Mouse (Mus musculus) neural tube, embryonic 14.5 days (tissue): ENCODE data around the gene Tollip. TPM values are rescaled to one million over a fixed set of nuclear protein-coding genes. Genes with fewer than 3 reads are reported as not detected.

ENCODE experiments used
- ATAC-seq: fragments of 200-750 bp; cut with Nextera tagmentation; 2 replicates; pipeline ENCODE4 v1.8.0; 2017; ENCODE audit warnings: low read depth, mild to moderate bottlenecking, moderate TSS enrichment, moderate library complexity
- H3K27ac ChIP-seq: fragments of 300-500 bp; sonication (generic); 2 replicates; pipeline ENCODE4 v1.5.1; 2014; ENCODE audit warnings: low read depth, mild to moderate bottlenecking, control low read depth, low read length, moderate library complexity, mixed read lengths
- H3K27me3 ChIP-seq: fragments of 300-500 bp; sonication (generic); 2 replicates; pipeline ENCODE4 v1.6.1; 2014; ENCODE audit warnings: low read length; ENCODE audit not compliant: control insufficient read depth, insufficient read depth
- H3K36me3 ChIP-seq: fragments of 300-500 bp; sonication (generic); 2 replicates; pipeline ENCODE4 v1.6.1; 2014; ENCODE audit warnings: low read length, mixed read lengths; ENCODE audit not compliant: control insufficient read depth, insufficient read depth
- H3K4me1 ChIP-seq: fragments of 300-500 bp; sonication (generic); 2 replicates; pipeline ENCODE4 v1.6.1; 2014; ENCODE audit warnings: low read length; ENCODE audit not compliant: control insufficient read depth, insufficient read depth
- H3K4me2 ChIP-seq: fragments of 300-500 bp; sonication (generic); 2 replicates; pipeline ENCODE4 v1.6.1; 2014; ENCODE audit warnings: mild to moderate bottlenecking, low read depth, low read length, control low read depth
- H3K4me3 ChIP-seq: fragments of 300-500 bp; sonication (generic); 2 replicates; pipeline ENCODE4 v1.5.1; 2014; ENCODE audit warnings: low read depth, low read length, control low read depth, mixed read lengths
- H3K9ac ChIP-seq: fragments of 300-500 bp; sonication (generic); replicated peaks from 2 replicates; pipeline ENCODE4 v1.6.1; 2014; ENCODE audit warnings: low read depth, mild to moderate bottlenecking, control low read depth, low read length, mixed read lengths
- H3K9me3 ChIP-seq: fragments of 300-500 bp; sonication (generic); 2 replicates; pipeline ENCODE4 v1.6.1; 2016; ENCODE audit warnings: low read length; ENCODE audit not compliant: control insufficient read depth
- WGBS: fragments of 180-500 bp; shearing (Covaris S2); extraction: QIAGEN DNeasy Blood & Tissue Kit; methylation state at CpG from one replicate; pipeline ENCODE4 v1.1.7; 2014; 5-methylcytosine and 5-hydroxymethylcytosine counted together
- polyA plus RNA-seq: library from polyadenylated mRNA; unstranded; fragments of >200 nt; fragmentation: Nextera tagmentation; extraction: Ambion mirVana; gene quantifications from 2 replicates; pipeline ENCODE4 v1.2.1, GENCODE M21; 2014

The Tollip gene
- polyA plus RNA-seq, 1 experiment from 2014 or later = 69.2 TPM

DNA sequence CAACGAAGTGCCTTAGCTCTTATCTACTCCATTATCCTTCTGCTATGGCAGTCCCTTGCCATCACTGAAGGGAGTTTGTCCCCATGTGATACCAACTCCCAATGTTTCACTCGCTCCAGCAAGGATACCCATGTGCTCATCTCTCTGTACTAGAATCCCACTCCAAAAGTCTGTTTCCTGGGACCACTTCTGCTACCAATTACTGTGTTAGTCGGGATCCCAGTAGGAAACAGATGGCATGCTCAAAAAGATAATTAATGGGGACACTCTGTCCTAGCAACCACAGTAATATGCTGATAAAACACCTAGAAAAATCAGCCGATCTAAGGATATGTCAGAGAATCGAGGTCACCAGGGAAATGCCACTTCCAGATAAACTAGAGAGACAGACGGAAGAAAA lies 9.7 kb downstream of the Tollip start:
- Histone ChIP-seq H3K36me3 (no peaks in the 10 kb centered on the region), H3K4me1 (no peaks in the 10 kb centered on the region), H3K27me3 (no peaks in the 10 kb centered on the region; the same call in 1 of the 2 replicates), H3K9ac (no peak overlapping the region), H3K4me2 (no peak overlapping the region), H3K27ac (no peak overlapping the region), H3K9me3 (no peaks in the 10 kb centered on the region), H3K4me3 (no peak overlapping the region)
- no peak for ATAC-seq
- 70% methylated on average over 6 of the region's 6 CpGs for WGBS

DNA sequence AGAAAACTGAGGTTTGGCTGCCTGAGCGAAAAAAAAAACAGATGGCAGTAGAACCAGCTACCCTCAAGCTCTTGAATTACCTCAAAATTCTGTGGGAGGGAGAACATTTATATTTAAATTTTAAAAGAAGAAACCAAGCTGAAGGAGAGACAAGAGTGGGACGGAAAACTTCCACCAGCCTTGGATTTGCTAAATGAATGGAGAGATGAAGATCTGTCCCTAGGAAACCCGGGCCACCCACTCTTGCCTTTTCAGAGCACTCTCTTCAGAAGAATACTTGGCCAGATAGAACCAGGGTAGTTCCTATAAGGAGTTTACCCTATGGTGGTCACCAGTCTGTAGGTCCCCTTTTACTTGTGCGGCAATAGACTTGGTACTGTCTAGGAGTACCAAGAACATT lies 15.5 kb downstream of the Tollip start:
- no peak for ATAC-seq
- H3K4me1 ChIP-seq = peaks cover 25% of the 10 kb centered on the region
- H3K4me2 ChIP-seq = peak overlapping the region; percentile 48
- no peaks in the 10 kb centered on the region for H3K9me3 ChIP-seq
- peak overlapping the region; percentile 78 for H3K9ac ChIP-seq
- H3K4me3 ChIP-seq = peak overlapping the region; percentile 87
- H3K36me3 ChIP-seq = no peaks in the 10 kb centered on the region
- no peaks in the 10 kb centered on the region; the same call in 1 of the 2 replicates for H3K27me3 ChIP-seq
- peak overlapping the region; percentile 88 for H3K27ac ChIP-seq
- WGBS = 65% methylated on average over 4 of the region's 4 CpGs

DNA sequence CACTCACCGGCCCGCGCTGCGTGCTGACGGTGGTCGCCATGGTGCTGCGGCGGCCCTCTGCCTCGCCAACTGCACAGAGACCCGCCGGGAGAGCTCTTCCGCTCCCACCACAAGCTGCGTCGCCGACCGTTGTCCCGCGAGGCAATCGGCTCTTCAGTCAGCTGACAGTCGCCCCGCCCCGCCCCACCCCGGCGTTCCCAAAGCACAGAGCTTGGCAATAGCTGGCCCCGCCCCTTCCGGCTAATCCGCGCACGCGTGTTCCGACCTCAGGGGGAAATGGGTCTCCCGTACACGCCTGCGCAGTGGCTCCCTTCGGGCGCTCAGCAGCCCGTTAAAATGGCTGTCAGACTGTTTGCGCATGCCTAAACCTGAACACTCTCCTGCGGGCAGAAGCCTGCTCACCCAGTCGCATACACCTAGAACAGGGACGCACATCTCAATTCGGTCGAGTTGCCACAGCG lies 16.0 kb downstream of the Tollip start:
- H3K4me3 ChIP-seq = peak overlapping the region; percentile 87
- WGBS = under 1% methylated on average over 38 of the region's 44 CpGs

DNA sequence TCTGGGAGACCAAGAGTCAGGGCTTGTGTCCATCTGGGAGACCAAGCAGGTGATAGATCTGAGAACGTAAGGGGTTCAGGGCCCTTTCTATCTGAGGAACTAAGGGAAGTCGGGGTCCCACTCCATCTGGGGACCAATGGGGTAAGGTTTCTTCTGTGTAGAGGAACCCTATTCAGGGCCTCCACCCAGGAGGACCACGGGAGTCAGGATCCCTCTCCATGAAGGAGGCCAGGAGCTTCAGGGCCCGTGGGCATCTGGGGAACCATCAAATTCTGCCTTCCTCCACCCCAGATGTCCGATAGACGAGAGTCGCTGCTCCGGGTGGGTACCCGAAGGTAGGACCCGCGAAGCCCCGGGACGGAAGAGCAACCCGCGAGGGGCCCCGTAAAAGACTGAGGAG lies 16.5 kb downstream of the Tollip start:
- ATAC-seq = peak; percentile 47
- H3K9ac ChIP-seq = peak overlapping the region; percentile 78
- H3K36me3 ChIP-seq = no peaks in the 10 kb centered on the region
- peak overlapping the region; percentile 70 for H3K4me2 ChIP-seq
- H3K27me3 ChIP-seq = no peaks in the 10 kb centered on the region; the same call in 1 of the 2 replicates
- H3K4me3 ChIP-seq = peak overlapping the region; percentile 87
- H3K27ac ChIP-seq = peak overlapping the region; percentile 76
- H3K4me1 ChIP-seq = peaks cover 25% of the 10 kb centered on the region
- WGBS = 1% methylated on average over 16 of the region's 16 CpGs
- H3K9me3 ChIP-seq = no peaks in the 10 kb centered on the region

More for the DNA sequence above, 16.0 kb downstream of the Tollip start:
- peak; percentile 96 for ATAC-seq
- Histone ChIP-seq H3K27me3 (no peaks in the 10 kb centered on the region; the same call in 1 of the 2 replicates), H3K4me1 (peaks cover 25% of the 10 kb centered on the region), H3K27ac (peak overlapping the region; percentile 88), H3K9ac (peak overlapping the region; percentile 78), H3K4me2 (peak overlapping the region; percentile 70), H3K9me3 (no peaks in the 10 kb centered on the region), H3K36me3 (no peaks in the 10 kb centered on the region)

DNA sequence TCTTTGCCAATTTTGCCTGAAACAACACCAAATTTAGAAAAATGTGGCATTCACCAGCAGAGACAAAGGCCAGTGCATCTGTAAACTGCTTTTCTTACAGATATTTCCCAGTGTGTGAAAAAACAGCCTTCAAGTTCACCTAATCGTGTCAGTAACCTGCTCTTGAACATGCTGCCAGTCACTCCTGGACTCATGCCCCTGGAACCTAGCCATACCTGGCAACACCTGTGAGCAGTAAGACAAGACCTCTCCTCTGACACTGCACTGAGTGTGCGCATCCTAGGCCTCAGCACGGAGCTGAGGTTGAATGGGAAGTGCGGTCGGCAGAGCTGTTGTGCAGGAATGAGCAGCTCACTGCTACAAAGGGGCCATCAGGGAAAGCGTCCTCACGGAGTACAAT lies 26.2 kb downstream of the Tollip start:
- Histone ChIP-seq H3K4me1 (no peaks in the 10 kb centered on the region), H3K27ac (no peak overlapping the region), H3K9ac (no peak overlapping the region), H3K4me3 (no peak overlapping the region), H3K9me3 (no peaks in the 10 kb centered on the region), H3K4me2 (no peak overlapping the region), H3K27me3 (no peaks in the 10 kb centered on the region), H3K36me3 (peaks cover 48% of the 10 kb centered on the region)
- ATAC-seq = no peak
- 95% methylated on average over 7 of the region's 7 CpGs for WGBS

DNA sequence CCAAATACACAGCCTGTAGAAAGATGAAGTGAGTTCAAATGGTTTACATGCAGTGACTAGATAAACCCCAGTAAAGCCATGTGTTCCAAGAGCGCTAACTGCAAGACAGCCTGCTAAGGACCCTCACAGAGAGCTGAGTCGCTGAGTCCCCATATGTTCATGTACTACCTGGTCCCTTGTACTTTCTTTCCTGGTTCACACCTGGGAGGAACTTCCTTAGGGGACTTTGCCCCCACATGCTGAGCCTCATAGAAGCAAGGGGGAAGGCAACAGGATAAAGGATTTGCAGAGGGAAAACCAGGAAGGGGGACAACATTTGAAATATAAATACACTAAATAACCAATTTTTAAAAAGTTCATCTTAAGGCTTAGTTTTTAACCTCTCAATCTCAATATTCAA lies 39.5 kb downstream of the Tollip start:
- ATAC-seq = no peak
- Histone ChIP-seq H3K4me3 (no peak overlapping the region), H3K27me3 (no peaks in the 10 kb centered on the region), H3K4me2 (no peak overlapping the region), H3K9ac (no peak overlapping the region), H3K4me1 (no peaks in the 10 kb centered on the region), H3K27ac (no peak overlapping the region), H3K9me3 (no peaks in the 10 kb centered on the region), H3K36me3 (peaks cover 37% of the 10 kb centered on the region)
- WGBS = 93% methylated on average over 2 of the region's 2 CpGs

DNA sequence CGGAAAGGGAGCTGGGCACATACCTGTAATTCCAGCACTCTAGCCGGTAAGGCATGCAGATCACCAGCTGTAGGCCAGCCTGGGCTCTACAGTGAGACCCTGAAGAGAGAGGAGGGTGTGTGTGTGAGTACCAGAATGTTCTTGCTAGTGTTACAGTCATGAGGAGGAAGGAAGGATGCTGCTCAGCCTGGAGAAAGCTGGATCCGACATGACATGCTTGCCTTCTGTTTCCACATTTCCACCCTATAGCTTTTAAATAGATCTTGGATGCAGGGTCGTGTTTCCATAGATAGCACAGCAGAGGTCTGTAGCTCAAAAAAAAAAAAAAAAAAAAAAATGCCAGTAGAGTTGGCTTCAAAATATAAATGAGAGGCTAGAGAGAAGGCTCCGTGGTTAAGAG lies 43.4 kb downstream of the Tollip start:
- Histone ChIP-seq H3K4me3 (no peak overlapping the region), H3K9ac (no peak overlapping the region), H3K4me1 (no peaks in the 10 kb centered on the region), H3K36me3 (peaks cover 21% of the 10 kb centered on the region), H3K4me2 (no peak overlapping the region), H3K27me3 (no peaks in the 10 kb centered on the region), H3K9me3 (no peaks in the 10 kb centered on the region), H3K27ac (no peak overlapping the region)
- ATAC-seq = no peak
- WGBS = 97% methylated on average over 5 of the region's 5 CpGs

DNA sequence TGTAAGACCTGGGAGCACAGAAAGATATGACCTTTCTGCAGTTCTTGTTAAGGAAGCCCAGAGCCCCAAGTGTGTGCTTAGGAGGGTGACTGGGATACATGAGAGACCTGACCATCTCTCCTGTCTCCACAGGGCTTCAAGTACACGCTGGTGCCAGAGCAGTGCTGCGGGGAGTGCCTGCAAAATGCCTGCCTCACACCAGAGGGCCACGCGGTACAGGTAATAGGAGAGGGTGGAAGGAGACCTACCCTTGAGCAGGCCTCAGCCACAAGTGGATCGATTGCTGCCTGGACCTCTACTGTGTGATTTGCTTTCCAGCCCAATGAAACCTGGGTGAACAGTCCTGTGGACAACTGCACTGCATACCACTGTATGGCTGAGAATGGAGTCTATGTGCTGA lies 47.8 kb downstream of the Tollip start:
- H3K27ac ChIP-seq = no peak overlapping the region
- no peaks in the 10 kb centered on the region for H3K9me3 ChIP-seq
- WGBS = 89% methylated on average over 5 of the region's 5 CpGs
- no peak overlapping the region for H3K4me2 ChIP-seq
- H3K36me3 ChIP-seq = peaks cover 18% of the 10 kb centered on the region
- ATAC-seq = no peak
- H3K4me3 ChIP-seq = no peak overlapping the region
- H3K9ac ChIP-seq = no peak overlapping the region
- H3K27me3 ChIP-seq = no peaks in the 10 kb centered on the region
- H3K4me1 ChIP-seq = no peaks in the 10 kb centered on the region

DNA sequence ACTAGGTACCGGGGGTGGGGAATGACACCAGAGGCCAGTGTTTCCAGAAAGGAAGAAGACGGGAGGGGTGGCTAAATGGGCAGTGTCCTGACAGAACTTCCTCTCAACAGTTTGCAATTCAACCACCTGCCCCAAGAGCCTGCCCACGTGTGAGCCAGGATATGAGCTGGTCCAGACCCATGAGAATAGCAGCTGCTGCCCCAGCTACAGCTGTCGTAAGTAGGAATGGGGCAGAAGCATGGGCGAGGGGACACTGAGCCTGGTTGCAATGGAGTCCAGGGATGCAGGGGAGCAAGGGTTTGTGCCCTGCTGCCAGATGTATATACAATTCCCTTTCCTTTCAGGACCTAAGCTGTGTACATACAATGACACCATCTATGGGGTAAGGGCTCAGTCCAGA lies 48.7 kb downstream of the Tollip start:
- Histone ChIP-seq H3K4me3 (no peak overlapping the region), H3K27ac (no peak overlapping the region), H3K9me3 (no peaks in the 10 kb centered on the region), H3K36me3 (peaks cover 16% of the 10 kb centered on the region), H3K9ac (no peak overlapping the region), H3K4me2 (no peak overlapping the region), H3K27me3 (no peaks in the 10 kb centered on the region), H3K4me1 (no peaks in the 10 kb centered on the region)
- no peak for ATAC-seq
- 80% methylated on average over 5 of the region's 5 CpGs for WGBS
